Mouse (Mus musculus): ENCODE measurements around the gene Atrip.

Gene Atrip

GRCm38 (mm10) chr9:109073661-109074573 lies at the start of gene Atrip:
Gene Atrip, minus strand, starts transcription at chr9:109074124.
- peak; percentile 93 for DNase-seq (ENCODE audit: low read depth, low spot score)

- DNase-seq (ENCODE audit: low read depth, low spot score), result no peak
These were observed 49.3 kb upstream of the Atrip start for GRCm38 (mm10) chr9:109123266-109123665.

GRCm38 (mm10) chr9:109122553-109123085 lies 48.7 kb upstream of the Atrip start:
- DNase-seq (ENCODE audit: low read depth, low spot score), result peak; percentile 54

GRCm38 (mm10) chr9:109120956-109121355 lies 47.0 kb upstream of the Atrip start:
- no peak for DNase-seq (ENCODE audit: low read depth, low spot score)

DNA sequence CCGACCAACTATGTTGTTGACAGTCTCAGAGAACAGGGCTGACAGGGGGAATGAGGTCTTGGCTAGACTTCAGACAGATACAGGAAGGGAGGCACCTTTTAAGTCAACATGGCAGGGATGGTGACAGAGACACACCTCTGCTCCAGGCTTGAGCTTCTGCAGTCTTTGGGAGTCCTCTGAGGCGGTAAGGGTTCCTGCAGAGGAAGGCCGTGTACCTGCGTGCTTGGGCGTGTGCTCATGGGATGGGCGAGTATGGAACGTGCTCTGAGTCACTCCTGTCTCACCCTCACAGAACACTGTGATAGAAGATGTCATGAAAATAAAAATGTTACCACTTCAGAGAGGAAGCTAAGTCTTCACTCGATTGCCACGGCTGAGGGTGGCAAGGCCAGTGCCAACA lies 45.6 kb upstream of the Atrip start:
- DNase-seq (ENCODE audit: low read depth, low spot score), result no peak

DNA sequence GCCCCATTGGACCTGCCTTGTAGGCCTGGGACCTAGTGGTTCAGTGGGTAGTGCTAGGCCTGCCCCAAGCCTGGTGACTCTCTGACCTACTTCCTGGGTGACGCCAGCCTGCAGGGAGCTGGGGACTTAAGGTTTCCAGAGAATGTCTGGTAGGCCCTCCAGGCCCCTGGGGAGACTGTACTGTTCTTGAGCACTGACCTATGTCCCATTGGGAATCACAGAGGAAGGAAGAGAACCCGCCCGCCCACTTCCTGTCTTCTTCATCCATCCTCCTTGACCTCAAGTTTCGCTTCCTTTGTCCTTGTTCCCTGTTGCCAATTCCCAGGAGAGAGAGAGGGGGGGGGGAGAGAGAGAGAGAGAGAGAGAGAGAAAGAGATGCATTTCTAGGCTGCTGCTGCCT lies 44.2 kb upstream of the Atrip start:
- no peak for DNase-seq (ENCODE audit: low read depth, low spot score)

DNA sequence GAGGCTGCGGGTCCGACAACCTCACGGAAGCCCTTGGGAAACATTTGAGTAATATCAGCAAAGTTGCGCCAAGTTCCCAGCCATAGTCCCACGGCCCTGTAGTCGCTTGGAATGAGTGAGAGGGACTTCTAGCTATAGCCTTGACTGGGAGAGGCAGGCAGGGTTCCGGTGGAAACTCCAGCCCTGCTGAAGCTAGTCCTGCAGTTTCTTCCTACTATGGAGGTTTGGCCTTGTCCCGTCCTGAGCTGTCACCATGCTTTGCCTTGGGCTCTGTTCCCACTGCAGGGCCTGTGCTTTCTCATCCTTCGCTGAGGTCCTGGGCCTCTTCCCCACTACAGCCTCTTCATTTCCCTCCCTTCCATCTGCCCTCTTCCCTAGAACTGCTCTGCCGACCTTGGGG lies 42.3 kb upstream of the Atrip start:
- no peak for DNase-seq (ENCODE audit: low read depth, low spot score)

DNA sequence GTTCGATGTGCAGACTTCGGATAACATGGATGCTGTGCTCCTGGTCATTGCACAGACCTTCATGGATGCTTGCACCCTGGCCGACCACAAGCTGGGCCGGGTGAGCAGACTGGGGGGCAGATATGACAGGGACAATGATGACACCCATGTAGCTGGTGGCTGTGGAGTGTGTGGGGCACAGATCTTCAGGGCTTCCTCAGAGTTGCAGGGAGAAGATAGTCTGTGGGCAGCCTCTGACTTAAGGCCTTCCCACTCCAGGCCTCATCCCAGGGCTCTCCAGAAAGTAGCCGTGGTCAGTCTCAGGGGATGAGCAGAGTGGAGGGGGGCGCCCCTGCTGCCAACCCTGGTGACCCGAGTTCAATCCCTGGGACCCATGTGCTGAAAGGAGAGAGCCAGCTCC lies 40.9 kb upstream of the Atrip start:
- DNase-seq (ENCODE audit: low read depth, low spot score), result no peak

DNA sequence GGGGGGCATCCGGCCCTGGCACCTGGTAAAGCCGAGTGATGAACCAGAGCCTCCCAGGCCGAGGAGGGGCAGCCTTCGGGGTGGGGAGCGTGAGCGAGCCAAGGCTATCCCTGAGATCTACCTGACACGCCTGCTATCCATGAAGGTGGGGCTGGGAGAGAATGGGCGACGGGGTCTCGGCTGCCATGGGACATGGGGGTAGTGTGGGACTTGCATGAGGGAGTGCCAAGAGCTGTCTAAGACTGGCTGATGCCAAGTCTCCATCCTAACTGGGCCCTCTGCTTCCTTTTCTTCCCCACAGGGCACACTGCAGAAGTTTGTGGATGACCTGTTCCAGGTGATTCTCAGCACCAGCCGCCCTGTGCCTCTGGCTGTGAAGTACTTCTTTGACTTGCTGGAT lies 40.4 kb upstream of the Atrip start:
- DNase-seq (ENCODE audit: low read depth, low spot score), result no peak

DNA sequence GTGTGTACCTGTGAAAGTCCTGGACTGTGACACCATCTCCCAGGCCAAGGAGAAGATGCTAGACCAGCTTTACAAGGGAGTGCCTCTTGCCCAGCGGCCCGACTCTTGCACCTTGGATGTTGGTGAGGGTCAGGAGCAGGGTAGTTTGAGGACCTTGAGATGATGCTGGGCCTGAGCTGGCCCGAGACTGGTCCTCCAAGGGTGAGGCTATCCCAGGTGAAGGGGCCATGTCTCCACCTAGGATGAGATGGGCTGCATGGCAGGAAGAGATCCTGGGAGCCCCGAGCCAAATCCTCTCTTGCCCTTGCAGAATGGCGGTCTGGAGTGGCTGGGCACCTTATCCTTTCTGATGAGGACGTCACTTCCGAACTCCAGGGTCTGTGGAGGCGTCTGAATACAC lies 39.4 kb upstream of the Atrip start:
- no peak for DNase-seq (ENCODE audit: low read depth, low spot score)

- DNase-seq (ENCODE audit: low read depth, low spot score), result no peak
These were observed 37.7 kb upstream of the Atrip start for GRCm38 (mm10) chr9:109111591-109111990.

DNA sequence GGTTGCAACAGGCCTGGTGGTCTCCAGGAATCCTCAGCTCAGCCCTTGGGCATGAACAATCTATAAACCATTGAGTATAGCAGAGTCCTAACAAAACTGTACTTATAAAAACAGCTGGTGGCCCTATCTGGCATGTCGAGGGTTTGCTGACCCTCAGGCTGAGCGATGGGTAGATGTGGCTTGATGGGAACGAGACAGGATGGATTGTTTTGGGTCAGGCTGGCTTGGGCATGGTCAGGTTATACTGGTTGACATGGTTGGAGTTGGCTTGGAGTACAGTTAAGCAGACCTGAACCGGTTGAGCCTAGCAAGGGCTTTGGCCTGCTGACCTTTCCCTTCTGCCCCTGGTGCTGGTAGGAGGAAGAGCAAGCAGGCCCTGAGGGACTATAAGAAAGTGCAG lies 37.2 kb upstream of the Atrip start:
- DNase-seq (ENCODE audit: low read depth, low spot score), result no peak

DNA sequence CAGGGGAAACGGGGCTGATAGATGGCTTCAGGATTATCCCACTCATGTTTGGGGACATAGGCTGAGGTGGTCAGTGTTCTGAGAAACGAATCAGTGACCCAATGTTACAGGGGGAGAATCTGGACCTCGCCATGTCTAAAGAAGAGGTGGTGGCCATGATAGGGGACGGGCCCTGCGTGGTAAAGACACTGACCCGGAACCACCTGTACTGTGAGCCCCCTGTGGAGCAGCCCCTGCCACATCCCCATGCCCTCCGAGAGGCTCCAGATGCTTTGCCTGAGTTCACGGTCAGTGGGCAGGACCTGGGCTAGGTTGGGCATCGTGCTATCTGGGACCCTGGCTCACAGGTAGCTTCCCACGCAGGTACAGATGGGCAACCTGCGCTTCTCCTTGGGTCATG lies 36.3 kb upstream of the Atrip start:
- no peak for DNase-seq (ENCODE audit: low read depth, low spot score)

DNA sequence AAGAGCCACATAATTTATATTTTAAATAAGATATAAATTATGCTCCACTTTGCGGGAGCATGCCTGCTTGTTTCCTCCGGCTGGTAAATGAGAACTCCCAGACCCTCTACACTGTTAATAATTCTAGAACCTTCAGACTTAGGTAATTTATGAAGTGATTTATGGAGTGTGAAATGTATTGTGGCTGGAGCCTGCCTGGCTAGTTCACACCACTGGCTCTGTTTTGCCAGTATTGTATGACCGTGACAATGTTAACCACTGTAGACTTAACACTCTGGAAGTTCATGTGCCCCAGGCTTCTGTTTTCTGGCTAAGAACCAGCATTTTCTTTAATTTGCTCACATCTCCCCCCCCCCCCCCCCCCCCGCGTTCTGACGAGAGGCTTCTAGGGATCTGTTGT lies 33.4 kb upstream of the Atrip start:
- no peak for DNase-seq (ENCODE audit: low read depth, low spot score)

- no peak for DNase-seq (ENCODE audit: low read depth, low spot score)
These were observed 31.7 kb upstream of the Atrip start for GRCm38 (mm10) chr9:109105648-109106047.

- no peak for DNase-seq (ENCODE audit: low read depth, low spot score)
These were observed 31.1 kb upstream of the Atrip start for GRCm38 (mm10) chr9:109105011-109105410.

GRCm38 (mm10) chr9:109104083-109104482 lies 30.2 kb upstream of the Atrip start:
- no peak for DNase-seq (ENCODE audit: low read depth, low spot score)

DNA sequence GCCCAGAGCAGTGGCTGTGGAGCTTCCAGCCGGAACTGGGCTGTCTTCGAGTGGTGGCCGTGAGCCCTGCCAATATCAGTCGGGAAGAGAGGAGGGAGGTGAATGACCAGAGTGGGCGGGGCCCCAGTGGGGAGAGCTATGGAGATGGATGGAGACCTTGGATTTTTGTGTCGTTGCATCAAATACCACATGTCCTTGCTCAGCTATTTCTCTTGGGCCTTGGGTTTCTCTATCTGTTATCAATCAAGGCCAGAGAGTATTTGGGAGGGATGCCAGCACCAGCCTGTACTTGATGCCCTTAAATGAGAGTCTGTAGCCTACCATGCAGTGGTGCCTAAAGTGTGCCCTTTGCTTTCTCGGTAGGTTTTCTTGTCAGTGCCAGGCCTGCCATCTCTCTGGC lies 29.3 kb upstream of the Atrip start:
- no peak for DNase-seq (ENCODE audit: low read depth, low spot score)

GRCm38 (mm10) chr9:109102541-109102940 lies 28.6 kb upstream of the Atrip start:
- no peak for DNase-seq (ENCODE audit: low read depth, low spot score)

DNA sequence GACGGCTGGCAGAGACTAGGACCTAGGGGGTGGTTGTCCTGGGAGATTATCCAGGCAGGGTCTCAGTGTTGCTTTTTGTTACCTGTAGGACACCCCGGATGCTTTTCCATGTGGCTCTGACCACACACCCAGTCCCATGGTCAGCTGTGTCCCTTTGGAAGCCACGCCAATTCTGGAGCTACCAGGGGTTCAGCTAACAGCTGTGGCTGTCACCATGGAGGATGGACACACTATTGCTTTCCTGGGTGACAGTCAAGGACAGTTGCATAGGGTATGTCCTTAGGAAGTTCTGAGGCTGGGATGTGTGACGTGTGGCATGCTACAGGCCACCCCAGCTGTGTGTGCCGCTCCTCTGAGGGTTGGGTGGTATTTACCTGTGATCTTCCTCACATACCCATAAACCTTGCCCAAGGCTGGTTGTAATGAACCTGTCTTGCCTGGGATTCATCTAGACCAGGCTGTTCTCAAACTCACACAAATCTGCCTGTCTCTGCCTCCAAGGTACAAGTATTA lies 28.1 kb upstream of the Atrip start:
- DNase-seq (ENCODE audit: low read depth, low spot score), result no peak

DNA sequence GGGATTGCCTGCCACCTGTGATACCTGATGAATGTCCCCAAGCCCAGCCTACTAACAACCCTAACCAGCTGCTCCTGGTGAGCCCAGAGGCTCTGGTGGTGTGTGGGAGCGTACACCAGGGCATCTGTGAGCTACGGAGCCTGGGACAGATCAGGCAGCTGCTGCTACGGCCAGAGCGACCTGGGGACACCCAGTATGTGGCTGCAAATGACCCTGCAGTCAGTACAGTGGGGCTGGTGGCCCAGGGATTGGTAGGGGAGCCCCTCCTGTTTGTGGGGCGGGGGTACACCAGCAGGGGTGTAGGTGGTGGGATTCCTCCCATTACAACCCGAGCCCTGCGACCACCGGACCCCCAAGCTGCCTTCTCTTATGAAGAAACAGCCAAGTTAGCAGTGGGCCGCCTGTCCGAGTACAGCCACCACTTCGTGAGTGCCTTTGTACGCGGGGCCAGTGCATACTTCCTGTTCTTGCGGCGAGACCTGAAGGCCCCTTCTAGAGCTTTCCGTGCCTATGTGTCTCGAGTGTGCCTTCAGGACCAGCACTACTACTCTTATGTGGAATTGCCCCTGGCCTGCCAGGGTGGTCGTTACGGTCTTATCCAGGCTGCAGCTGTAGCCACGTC lies 26.5 kb upstream of the Atrip start:
- DNase-seq (ENCODE audit: low read depth, low spot score), result no peak

- no peak for DNase-seq (ENCODE audit: low read depth, low spot score)
These were observed 25.0 kb upstream of the Atrip start for GRCm38 (mm10) chr9:109098969-109099368.

GRCm38 (mm10) chr9:109098366-109098765 lies 24.4 kb upstream of the Atrip start:
- DNase-seq (ENCODE audit: low read depth, low spot score), result no peak

Data from mesoderm, embryonic 11.5 days (tissue).